Mouse (Mus musculus): Measurements from ENCODE around the gene Mest.

Mest gene

GRCm38 (mm10) chr6:30738464-30739006, 15.2 kb downstream of the Mest start:
- peak; percentile 49 for DNase-seq (ENCODE audit: low read depth, low spot score)

- peak; percentile 22 for DNase-seq (ENCODE audit: low read depth, low spot score)
Observed at GRCm38 (mm10) chr6:30739177-30739747, 15.9 kb downstream of the Mest start.

DNA sequence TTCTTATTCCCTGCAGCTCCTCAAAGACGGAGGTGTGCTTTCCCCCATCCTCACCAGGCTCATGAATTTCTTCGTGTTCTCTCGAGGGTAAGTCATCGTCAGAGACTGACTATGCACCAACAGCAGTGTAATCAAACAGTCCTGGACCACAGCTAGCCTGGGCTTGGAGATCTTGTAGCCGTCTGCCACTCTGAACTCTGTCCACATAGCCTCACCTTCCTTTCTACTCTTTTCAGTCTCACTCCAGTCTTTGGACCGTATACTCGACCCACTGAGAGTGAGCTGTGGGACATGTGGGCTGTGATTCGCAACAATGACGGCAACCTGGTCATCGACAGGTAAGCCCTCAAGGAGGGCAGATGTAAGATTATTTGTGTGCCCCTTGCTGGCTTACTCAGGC, 21.5 kb downstream of the Mest start:
- no peak for DNase-seq (ENCODE audit: low read depth, low spot score)

DNA sequence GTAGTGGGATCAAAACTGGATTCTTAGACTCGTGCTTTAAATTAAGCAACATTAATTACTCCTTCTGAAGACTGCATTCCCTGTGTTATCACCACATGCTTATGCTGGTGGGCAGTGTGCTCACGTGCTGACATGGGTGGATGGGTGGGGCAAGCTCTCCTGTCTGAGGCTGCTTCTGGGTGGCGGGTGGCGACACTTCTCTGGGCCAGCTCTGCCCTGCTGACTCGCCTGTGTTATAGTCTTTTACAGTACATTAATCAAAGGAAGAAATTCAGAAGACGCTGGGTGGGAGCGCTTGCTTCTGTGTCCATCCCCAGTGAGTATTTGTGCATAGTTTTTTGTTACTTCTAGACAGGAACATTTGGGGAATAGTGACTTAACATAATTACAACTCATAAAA, 22.2 kb downstream of the Mest start:
- DNase-seq (ENCODE audit: low read depth, low spot score) = no peak

DNA sequence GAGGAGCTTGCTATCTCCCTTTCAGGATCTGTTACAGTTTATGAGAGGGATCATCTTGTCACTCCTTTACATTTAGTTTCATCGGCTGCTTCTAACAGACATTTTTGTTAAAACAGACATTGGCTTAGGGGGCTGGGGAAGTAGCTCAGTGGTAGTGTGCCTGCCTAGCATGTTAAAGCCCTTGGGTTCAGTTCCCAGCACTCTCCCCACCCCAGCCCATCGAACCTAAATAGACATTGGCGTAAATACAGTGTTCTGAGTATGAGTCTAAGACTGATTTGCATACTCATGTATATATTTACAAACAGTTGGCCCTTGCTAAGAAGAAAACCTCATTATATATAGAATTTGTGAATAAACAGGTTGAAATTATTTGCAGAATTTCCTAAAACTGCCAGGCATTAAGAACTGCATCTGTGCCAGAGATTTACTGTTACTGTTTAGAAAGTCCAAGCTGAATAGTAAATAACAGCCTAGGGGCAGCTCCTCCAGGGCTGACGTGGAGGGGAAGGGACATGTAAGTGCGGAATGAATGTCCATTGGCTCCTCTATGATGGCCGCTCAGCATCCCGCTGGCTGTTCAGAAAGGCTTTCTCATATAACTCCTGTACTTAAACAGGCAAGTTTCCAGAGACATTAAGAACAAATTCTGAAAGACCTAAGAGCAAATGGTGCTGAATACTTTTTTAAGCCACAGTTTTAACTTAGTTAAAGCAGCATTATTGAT, 24.4 kb downstream of the Mest start:
- no peak for DNase-seq (ENCODE audit: low read depth, low spot score)

GRCm38 (mm10) chr6:30748358-30748910, 25.1 kb downstream of the Mest start:
- DNase-seq (ENCODE audit: low read depth, low spot score) = no peak

- DNase-seq (ENCODE audit: low read depth, low spot score) = no peak
Observed at GRCm38 (mm10) chr6:30749042-30749689, 25.8 kb downstream of the Mest start.

DNA sequence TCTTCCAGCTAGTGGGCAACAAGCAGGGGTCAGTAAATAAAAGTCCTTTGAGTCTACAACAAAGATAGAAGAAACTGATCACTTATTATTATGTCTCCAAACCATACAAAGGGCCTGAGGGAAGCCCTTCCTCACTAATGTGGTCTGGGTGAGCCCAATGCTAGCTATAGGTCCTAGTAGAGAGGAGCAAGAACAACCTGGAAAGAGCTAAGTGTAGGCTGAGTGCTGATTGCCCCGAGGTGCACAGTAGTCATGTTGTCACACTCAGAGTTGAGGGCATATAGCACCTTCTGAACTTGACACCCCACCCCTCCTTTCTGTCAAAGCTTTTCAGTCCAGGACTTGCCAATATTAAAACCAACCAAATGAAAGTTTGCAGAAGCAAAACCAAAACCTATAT, 26.5 kb downstream of the Mest start:
- DNase-seq (ENCODE audit: low read depth, low spot score) = no peak

- DNase-seq (ENCODE audit: low read depth, low spot score) = no peak
Observed at GRCm38 (mm10) chr6:30750482-30750881, 27.1 kb downstream of the Mest start.

GRCm38 (mm10) chr6:30751209-30751608, 27.9 kb downstream of the Mest start:
- no peak for DNase-seq (ENCODE audit: low read depth, low spot score)

Data from ZHBTc4 (cell line).